Mouse (Mus musculus) megakaryocyte, embryonic 14.5 days (primary cell): ENCODE results near the gene Bnc2. TPM values are rescaled to one million over a fixed set of nuclear protein-coding genes. Genes with fewer than 3 reads are reported as not detected.

Source experiments
- H3K27me3 ChIP-seq: replicated peaks from 2 replicates; pipeline ENCODE3; 2012; ENCODE audit warnings: inconsistent platforms
- H3K36me3 ChIP-seq: replicated peaks from 2 replicates; pipeline ENCODE3; 2012; ENCODE audit warnings: low read length, inconsistent platforms, mixed read lengths
- H3K4me1 ChIP-seq: 2 replicates; pipeline ENCODE4 v1.6.1; 2012; ENCODE audit warnings: inconsistent platforms
- H3K4me3 ChIP-seq: replicated peaks from 2 replicates; pipeline ENCODE3; 2012; ENCODE audit warnings: moderate library complexity, mild to moderate bottlenecking, inconsistent platforms
- H3K9me3 ChIP-seq: 2 replicates; pipeline ENCODE4 v1.6.1; 2012; ENCODE audit warnings: inconsistent platforms
- FLI1 ChIP-seq: IDR thresholded peaks from 2 replicates; pipeline ENCODE4 v1.6.1; 2012; ENCODE audit warnings: low read length, inconsistent platforms, mixed read lengths
- GATA1 ChIP-seq: IDR thresholded peaks from 3 replicates; pipeline ENCODE4 v1.6.1; 2012; ENCODE audit warnings: mixed read lengths, low read length, inconsistent platforms, borderline replicate concordance
- polyA plus RNA-seq: library from polyadenylated mRNA; stranded (reverse); fragments of >175 nt; gene quantifications from 2 replicates; pipeline ENCODE4 v1.2.3, GENCODE M21; 2012; ENCODE audit warnings: low replicate concordance; ENCODE audit not compliant: insufficient read depth

Bnc2 gene
- polyA plus RNA-seq, 1 experiment = not detected

DNA sequence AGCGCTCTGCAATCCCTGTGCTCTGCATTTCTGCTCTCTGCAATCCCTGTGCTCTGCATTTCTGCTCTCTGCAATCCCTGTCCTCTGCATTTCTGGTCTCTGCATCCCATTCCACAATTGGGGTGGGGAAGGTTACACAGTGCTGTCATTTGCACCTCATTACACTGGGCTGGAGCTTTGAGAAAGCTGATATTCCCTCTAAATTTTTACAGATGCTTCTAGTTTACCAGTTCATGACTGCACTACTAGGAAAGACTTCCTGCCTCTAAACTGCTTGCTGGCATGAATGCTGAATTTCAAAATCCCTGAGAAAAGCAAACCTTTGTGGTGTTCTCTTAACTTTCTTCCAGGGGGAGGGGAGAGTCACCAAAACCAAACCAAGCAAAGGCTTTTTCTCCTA lies 41.1 kb downstream of the Bnc2 start:
- Histone ChIP-seq H3K4me1 (no peaks in the 10 kb centered on the region), H3K36me3 (no peaks in the 10 kb centered on the region), H3K4me3 (no peak overlapping the region), H3K27me3 (no peaks in the 10 kb centered on the region), H3K9me3 (no peaks in the 10 kb centered on the region)
- TF ChIP-seq FLI1 = no peak
- no peak for TF ChIP-seq GATA1

DNA sequence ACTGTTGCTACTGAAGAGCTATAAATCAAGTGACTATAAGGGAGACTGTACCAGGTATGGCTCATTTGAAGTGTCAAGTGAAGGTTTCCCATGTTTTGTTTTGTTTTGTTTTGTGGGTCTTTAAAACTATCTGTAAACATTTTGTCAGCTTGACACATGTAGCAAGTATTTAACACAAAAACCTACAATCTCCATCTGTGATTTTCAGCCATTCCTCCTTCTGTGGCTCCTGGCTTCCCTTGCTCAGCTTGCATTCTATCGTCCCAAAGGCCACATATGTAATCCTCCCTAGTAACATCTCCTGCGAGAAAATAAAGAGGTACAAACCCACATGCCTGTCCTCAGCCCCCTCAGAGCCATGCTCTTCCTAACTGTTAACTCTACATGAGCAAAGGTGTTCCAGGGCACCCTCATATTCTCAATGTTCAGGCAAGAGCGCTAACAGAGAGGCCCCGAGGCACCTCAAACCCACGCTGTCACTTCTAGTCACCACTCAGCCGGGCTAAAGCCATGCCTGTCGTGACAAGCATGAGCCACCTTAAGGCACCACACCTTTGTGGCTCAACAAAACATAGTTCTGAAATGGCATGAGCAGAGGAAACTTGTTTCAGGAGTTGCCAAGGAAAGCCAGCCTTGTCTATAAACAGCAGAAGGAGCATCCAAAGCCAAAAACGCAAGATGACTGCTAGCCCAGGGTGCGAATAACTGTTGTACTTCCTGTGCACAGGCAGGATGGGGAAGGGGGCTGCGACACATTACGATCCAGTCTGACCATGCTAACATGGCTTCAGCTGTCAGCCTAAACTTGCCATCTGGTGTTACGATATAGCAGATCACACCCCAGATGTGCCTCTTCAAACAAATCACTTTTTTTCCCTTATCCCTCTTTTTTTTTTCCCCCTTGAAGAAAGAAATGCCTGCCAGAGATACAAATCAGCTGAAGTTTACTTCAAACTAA lies 42.0 kb downstream of the Bnc2 start:
- H3K4me3 ChIP-seq = no peak overlapping the region
- TF ChIP-seq FLI1 (no peak), GATA1 (no peak)
- no peaks in the 10 kb centered on the region for H3K36me3 ChIP-seq
- no peaks in the 10 kb centered on the region for H3K4me1 ChIP-seq
- H3K27me3 ChIP-seq = no peaks in the 10 kb centered on the region
- H3K9me3 ChIP-seq = no peaks in the 10 kb centered on the region

DNA sequence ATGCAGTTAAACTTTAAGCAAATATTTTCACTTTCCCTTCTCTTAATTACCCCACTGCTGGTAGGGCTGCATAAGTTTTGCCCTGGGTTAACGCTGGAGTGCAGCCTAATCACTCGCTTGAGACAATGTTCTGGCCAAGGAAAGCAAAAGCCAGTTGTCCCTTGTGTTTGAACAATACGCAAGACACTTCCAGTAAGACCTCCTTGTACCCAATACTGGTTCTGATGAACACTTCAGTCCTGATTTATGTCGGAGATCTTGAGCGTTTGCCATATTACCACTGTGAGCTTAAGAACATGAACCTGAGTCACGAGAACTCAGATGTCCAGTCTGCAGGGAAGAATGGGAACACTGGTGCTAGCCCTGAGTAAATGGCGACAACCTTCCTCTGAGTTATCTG lies 47.5 kb downstream of the Bnc2 start:
- H3K36me3 ChIP-seq = no peaks in the 10 kb centered on the region
- no peak overlapping the region for H3K4me3 ChIP-seq
- H3K27me3 ChIP-seq = no peaks in the 10 kb centered on the region
- H3K4me1 ChIP-seq = no peaks in the 10 kb centered on the region
- no peaks in the 10 kb centered on the region for H3K9me3 ChIP-seq
- TF ChIP-seq FLI1 (no peak), GATA1 (no peak)

DNA sequence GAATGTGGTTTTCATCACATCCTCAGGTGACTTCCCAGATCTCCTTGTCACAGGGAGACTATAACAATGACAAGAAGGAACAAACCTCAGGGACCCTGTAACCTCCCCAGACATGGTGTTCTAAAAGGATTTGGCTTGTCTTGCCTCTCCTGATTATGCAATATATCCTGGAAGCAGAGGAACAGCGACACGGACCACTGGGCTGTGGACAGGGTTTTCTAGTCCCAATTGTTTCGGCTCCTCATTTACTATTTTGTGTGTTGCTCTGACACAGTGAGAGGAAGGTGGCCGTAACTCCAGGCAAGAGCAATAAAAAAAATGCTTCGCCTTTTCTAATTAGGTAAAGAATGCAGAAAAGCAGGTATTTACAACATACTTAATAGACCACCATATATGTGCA lies 51.8 kb downstream of the Bnc2 start:
- Histone ChIP-seq H3K4me1 (no peaks in the 10 kb centered on the region), H3K27me3 (no peaks in the 10 kb centered on the region), H3K4me3 (no peak overlapping the region), H3K36me3 (no peaks in the 10 kb centered on the region), H3K9me3 (no peaks in the 10 kb centered on the region)
- TF ChIP-seq FLI1 (no peak), GATA1 (no peak)

DNA sequence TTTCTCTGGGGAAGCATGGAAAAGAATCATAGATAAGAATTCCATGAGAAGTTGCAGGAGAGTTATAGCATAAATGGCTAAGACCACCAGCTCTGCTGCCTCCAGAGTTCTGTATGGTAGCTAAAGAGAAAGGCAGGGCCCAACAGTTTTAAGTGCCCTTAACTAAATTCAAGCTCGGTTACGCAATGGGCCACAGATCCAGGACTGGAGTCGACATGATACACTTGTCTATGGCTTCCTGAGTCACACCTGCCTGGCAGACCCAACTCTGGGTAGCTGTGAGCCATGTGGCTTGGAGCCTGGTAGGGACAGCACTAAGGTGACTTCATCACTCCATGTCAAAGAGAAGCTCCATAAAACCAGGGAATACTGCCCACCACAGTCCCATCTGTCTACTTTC lies 53.3 kb downstream of the Bnc2 start:
- Histone ChIP-seq H3K9me3 (no peaks in the 10 kb centered on the region), H3K4me1 (no peaks in the 10 kb centered on the region), H3K4me3 (no peak overlapping the region), H3K36me3 (no peaks in the 10 kb centered on the region), H3K27me3 (no peaks in the 10 kb centered on the region)
- TF ChIP-seq GATA1 = no peak
- no peak for TF ChIP-seq FLI1

DNA sequence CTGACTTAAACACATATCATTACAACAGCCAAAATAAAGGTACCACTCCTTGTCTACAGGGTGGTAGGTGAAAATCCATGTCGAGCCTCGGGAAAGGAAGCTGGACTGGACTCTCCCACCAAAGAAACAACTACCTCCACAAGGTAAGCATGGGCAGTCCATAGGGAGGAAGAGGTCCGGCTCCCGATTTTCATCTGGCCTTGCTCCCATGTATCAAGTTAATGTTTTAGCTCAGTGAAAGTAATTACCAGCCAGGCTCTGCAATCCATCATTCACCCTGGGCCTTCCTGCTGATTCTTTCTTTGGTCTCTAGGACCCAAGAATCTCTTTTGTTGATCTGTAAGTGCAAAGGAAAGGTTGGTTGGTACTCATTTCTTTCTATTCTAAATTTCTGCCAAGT lies 65.2 kb downstream of the Bnc2 start:
- H3K36me3 ChIP-seq = no peaks in the 10 kb centered on the region
- no peaks in the 10 kb centered on the region for H3K4me1 ChIP-seq
- no peaks in the 10 kb centered on the region for H3K27me3 ChIP-seq
- H3K4me3 ChIP-seq = no peak overlapping the region
- H3K9me3 ChIP-seq = peaks cover 11% of the 10 kb centered on the region; the same call in 1 of the 2 replicates
- no peak for TF ChIP-seq GATA1
- no peak for TF ChIP-seq FLI1

DNA sequence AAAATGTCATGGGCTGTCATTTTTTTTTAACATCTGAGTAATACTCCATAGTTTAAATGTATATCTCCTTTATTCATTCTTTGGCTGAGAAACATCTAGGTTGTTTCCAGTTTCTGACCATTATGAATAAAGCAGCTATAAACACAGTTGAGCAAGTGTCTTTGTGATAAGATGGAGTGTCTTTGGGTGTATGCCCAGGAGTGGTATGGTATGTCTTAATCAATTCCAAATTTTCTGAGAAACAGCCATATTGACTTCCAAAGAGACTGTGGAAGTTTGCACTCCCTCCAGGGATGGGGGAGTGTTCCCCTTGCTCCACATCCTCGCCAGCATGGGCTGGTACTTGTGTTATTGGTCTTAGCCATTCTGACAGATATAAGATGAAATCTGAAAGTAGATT lies 70.6 kb downstream of the Bnc2 start:
- no peaks in the 10 kb centered on the region for H3K36me3 ChIP-seq
- H3K4me1 ChIP-seq = no peaks in the 10 kb centered on the region
- TF ChIP-seq FLI1 (no peak), GATA1 (no peak)
- H3K27me3 ChIP-seq = no peaks in the 10 kb centered on the region
- peaks cover 11% of the 10 kb centered on the region; the same call in 1 of the 2 replicates for H3K9me3 ChIP-seq
- H3K4me3 ChIP-seq = no peak overlapping the region

DNA sequence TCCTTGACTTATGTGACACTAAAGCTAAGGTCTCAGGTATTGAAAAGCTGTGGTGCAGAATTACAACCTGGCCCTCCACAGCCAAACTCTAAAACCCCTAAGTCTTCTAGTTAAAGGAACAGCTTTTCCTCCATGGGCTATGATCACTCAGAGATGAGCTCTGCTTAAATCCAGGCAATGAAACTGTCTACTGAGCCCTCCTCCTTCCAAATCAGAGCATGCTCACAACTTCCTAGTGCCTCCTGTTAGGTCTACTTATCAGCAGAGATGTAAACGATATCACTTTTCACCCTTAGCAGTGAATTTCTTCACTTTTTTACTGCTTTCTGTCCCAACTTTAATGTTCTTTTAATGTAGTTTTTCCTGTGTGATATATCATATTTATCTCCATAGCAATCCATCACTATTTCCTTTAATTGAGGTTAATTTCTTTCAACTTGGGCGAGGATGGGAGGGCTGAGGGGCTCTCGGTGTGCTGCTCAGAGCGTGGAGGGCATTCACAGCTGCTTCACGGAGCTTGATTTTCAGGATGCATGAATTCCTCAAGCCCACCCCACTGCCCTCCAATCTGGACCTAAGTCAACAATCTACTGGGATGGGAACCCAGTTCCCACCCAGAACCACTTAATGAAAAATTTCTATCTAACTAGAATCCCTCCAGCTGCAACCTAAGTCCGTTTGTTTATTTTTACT lies 94.7 kb downstream of the Bnc2 start:
- H3K9me3 ChIP-seq = no peaks in the 10 kb centered on the region
- no peaks in the 10 kb centered on the region for H3K27me3 ChIP-seq
- no peaks in the 10 kb centered on the region for H3K36me3 ChIP-seq

DNA sequence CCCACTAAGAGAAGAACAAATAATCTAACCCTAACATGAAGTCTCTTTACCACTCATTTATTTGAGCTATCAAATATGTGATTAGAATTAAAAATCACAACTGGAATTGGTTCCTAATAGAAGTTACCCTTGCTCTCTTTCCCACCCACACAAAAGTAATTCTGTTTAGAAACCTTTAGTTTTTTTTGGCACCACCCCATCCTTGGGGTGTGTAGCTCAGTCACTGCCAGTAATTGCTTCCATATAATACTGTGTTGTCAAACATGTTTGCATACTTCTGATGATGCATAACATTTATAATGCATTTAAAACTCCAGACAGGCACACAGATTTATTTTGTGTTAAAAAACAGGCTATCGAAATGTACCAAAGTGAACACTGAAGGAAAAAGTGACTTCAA lies 96.8 kb downstream of the Bnc2 start:
- H3K4me3 ChIP-seq = no peak overlapping the region
- no peaks in the 10 kb centered on the region for H3K36me3 ChIP-seq
- TF ChIP-seq FLI1 = no peak
- TF ChIP-seq GATA1 = no peak
- no peaks in the 10 kb centered on the region for H3K27me3 ChIP-seq
- no peaks in the 10 kb centered on the region for H3K4me1 ChIP-seq
- H3K9me3 ChIP-seq = no peaks in the 10 kb centered on the region

More for the DNA sequence above, 94.7 kb downstream of the Bnc2 start:
- Histone ChIP-seq H3K4me3 (no peak overlapping the region), H3K4me1 (no peaks in the 10 kb centered on the region)
- no peak for TF ChIP-seq GATA1
- TF ChIP-seq FLI1 = no peak

DNA sequence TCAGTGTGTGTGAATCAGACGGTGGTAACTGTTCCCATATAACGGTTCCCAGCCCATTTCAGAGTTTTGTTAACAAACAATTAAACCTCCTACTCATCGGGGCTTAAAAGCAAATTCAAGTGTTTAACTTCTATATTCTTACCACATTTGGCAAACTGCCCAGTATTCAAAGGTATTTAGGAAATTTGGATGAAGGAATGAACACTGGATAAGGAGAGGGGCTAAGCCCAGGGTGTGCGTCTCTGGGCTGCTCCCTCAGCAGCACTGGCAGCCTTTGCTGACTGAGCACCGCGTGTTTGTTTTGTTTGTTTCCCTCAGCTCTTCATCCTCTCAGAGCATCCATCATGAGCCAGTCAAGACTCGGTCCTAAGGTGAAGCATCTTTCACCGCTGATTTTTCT lies 109.0 kb downstream of the Bnc2 start:
- Histone ChIP-seq H3K9me3 (no peaks in the 10 kb centered on the region), H3K27me3 (no peaks in the 10 kb centered on the region), H3K4me1 (no peaks in the 10 kb centered on the region), H3K36me3 (no peaks in the 10 kb centered on the region), H3K4me3 (no peak overlapping the region)
- TF ChIP-seq FLI1 = no peak
- TF ChIP-seq GATA1 = no peak

DNA sequence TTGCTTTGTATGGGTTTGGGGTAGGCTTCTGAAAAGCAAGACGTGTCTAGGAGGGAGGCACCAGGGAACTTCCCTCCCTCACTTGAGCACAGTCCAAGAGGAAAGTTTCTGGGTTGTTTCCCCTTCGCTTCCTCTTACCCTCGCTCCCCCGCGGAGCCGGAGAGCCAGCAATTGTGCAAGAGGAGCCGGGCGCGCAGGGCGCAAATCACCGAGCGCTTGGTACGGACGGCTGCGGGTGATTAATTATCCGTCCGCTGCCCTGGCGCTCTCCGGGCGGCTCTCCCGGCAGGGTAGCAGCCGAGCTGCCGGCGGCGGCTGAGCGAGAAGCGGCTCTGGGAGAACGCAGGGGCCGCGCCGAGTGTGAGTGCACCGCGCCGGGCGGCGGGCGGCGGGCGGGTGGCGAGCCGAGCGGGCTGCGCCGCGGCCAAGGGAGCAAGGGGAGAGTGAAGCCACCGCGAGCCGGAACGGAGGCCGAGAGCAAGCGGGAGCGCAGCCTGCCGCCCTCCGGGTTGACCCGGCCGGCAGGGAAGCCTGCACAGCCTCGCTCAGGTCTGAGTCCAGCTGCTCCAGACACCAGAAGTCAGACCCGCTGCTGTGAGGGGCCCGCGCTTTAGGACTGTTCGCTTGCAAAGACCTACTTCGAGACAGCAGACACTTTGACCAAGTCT lies 129.7 kb downstream of the Bnc2 start:
- H3K27me3 ChIP-seq = peaks cover 33% of the 10 kb centered on the region
- H3K4me1 ChIP-seq = peaks cover 12% of the 10 kb centered on the region
- H3K4me3 ChIP-seq = peak overlapping the region; percentile 90
- H3K36me3 ChIP-seq = no peaks in the 10 kb centered on the region
- TF ChIP-seq FLI1 = no peak
- TF ChIP-seq GATA1 = no peak
- no peaks in the 10 kb centered on the region for H3K9me3 ChIP-seq
